Mouse (Mus musculus) heart, embryonic 11.5 days (tissue): ENCODE results near the gene Nin. TPM values are rescaled to one million over a fixed set of nuclear protein-coding genes. Genes with fewer than 3 reads are reported as not detected.
A peak's percentile ranks its signal among the peaks of the same experiment; 100 is the strongest.

ENCODE experiments used
- ATAC-seq: fragments of 200-750 bp; cut with Nextera tagmentation; replicated peaks from 2 replicates; pipeline ENCODE4 v1.8.0; 2017; ENCODE audit warnings: moderate library complexity; ENCODE audit not compliant: insufficient number of reproducible peaks, low FRiP score, low TSS enrichment
- H3K27ac ChIP-seq: fragments of 300-500 bp; sonication (generic); 2 replicates; pipeline ENCODE4 v1.5.1; 2014; ENCODE audit warnings: mild to moderate bottlenecking, low read depth, low read length
- H3K27me3 ChIP-seq: fragments of 300-500 bp; sonication (generic); 2 replicates; pipeline ENCODE4 v1.6.1; 2014; ENCODE audit warnings: mild to moderate bottlenecking, low read length, mixed read lengths; ENCODE audit not compliant: control insufficient read depth, insufficient read depth
- H3K36me3 ChIP-seq: fragments of 300-500 bp; sonication (generic); 2 replicates; pipeline ENCODE4 v1.6.1; 2014; ENCODE audit warnings: mild to moderate bottlenecking, low read length, moderate library complexity, mixed read lengths; ENCODE audit not compliant: control insufficient read depth, insufficient read depth
- H3K4me1 ChIP-seq: fragments of 300-500 bp; sonication (generic); 2 replicates; pipeline ENCODE4 v1.6.1; 2014; ENCODE audit warnings: low read length; ENCODE audit not compliant: control insufficient read depth, insufficient read depth
- H3K4me2 ChIP-seq: fragments of 300-500 bp; sonication (generic); 2 replicates; pipeline ENCODE4 v1.6.1; 2014; ENCODE audit warnings: mild to moderate bottlenecking, moderate library complexity
- H3K4me3 ChIP-seq: fragments of 300-500 bp; sonication (generic); 2 replicates; pipeline ENCODE4 v1.5.1; 2014; ENCODE audit warnings: low read depth, low read length
- H3K9ac ChIP-seq: fragments of 300-500 bp; sonication (generic); 2 replicates; pipeline ENCODE4 v1.6.1; 2014; ENCODE audit warnings: mild to moderate bottlenecking, low read depth, low read length, moderate library complexity
- H3K9me3 ChIP-seq: fragments of 300-500 bp; sonication (generic); replicated peaks from 2 replicates; pipeline ENCODE4 v1.6.1; 2016; ENCODE audit warnings: low read length; ENCODE audit not compliant: control insufficient read depth
- WGBS: fragments of 180-500 bp; shearing (Covaris S2); extraction: QIAGEN DNeasy Blood & Tissue Kit; methylation state at CpG from one replicate; pipeline ENCODE4 v1.1.7; 2014; ENCODE audit not compliant: insufficient replicate concordance; 5-methylcytosine and 5-hydroxymethylcytosine counted together
- polyA plus RNA-seq: library from polyadenylated mRNA; unstranded; fragments of >200 nt; fragmentation: Nextera tagmentation; extraction: Ambion mirVana; gene quantifications from 2 replicates; pipeline ENCODE4 v1.2.1, GENCODE M21; 2014

The Nin gene
- polyA plus RNA-seq, 1 experiment from 2014 or later = 9.1 TPM

GRCm38 (mm10) chr12:70010356-70010755, 103.2 kb downstream of the Nin start:
- Histone ChIP-seq H3K27ac (no peak overlapping the region), H3K27me3 (no peaks in the 10 kb centered on the region), H3K4me3 (no peak overlapping the region), H3K36me3 (peaks cover 5% of the 10 kb centered on the region; the same call in 1 of the 2 replicates), H3K9ac (no peak overlapping the region), H3K4me1 (no peaks in the 10 kb centered on the region), H3K4me2 (no peak overlapping the region), H3K9me3 (no peaks in the 10 kb centered on the region)
- WGBS = 85% methylated on average over 4 of the region's 4 CpGs
- ATAC-seq = no peak

- H3K36me3 ChIP-seq = no peaks in the 10 kb centered on the region
- H3K4me3 ChIP-seq = no peak overlapping the region
- no peaks in the 10 kb centered on the region for H3K9me3 ChIP-seq
- no peak for ATAC-seq
- H3K27me3 ChIP-seq = no peaks in the 10 kb centered on the region
- no peak overlapping the region for H3K27ac ChIP-seq
- no peak overlapping the region for H3K4me2 ChIP-seq
- H3K9ac ChIP-seq = no peak overlapping the region
- no peaks in the 10 kb centered on the region for H3K4me1 ChIP-seq
- 72% methylated on average over 4 of the region's 4 CpGs for WGBS
These were observed 108.4 kb downstream of the Nin start for GRCm38 (mm10) chr12:70005103-70005502.

GRCm38 (mm10) chr12:69998186-69998983, 115.1 kb downstream of the Nin start:
- WGBS = 66% methylated on average over 13 of the region's 13 CpGs
- no peaks in the 10 kb centered on the region for H3K4me1 ChIP-seq
- H3K4me3 ChIP-seq = no peak overlapping the region
- H3K36me3 ChIP-seq = no peaks in the 10 kb centered on the region
- no peak overlapping the region for H3K27ac ChIP-seq
- H3K27me3 ChIP-seq = no peaks in the 10 kb centered on the region
- H3K4me2 ChIP-seq = no peak overlapping the region
- no peak overlapping the region for H3K9ac ChIP-seq
- no peaks in the 10 kb centered on the region for H3K9me3 ChIP-seq
- ATAC-seq = no peak

- 79% methylated on average over 3 of the region's 3 CpGs for WGBS
- no peaks in the 10 kb centered on the region for H3K4me1 ChIP-seq
- no peaks in the 10 kb centered on the region for H3K27me3 ChIP-seq
- no peak overlapping the region for H3K4me2 ChIP-seq
- H3K4me3 ChIP-seq = no peak overlapping the region
- no peak overlapping the region for H3K9ac ChIP-seq
- H3K36me3 ChIP-seq = no peaks in the 10 kb centered on the region
- no peak for ATAC-seq
- H3K9me3 ChIP-seq = no peaks in the 10 kb centered on the region
- H3K27ac ChIP-seq = no peak overlapping the region
These were observed 118.1 kb downstream of the Nin start for GRCm38 (mm10) chr12:69995382-69995781.

- Histone ChIP-seq H3K36me3 (peaks cover 12% of the 10 kb centered on the region), H3K27me3 (no peaks in the 10 kb centered on the region), H3K4me1 (peaks cover 4% of the 10 kb centered on the region; the same call in 1 of the 2 replicates), H3K4me2 (peak within 1 kb of the TSS; percentile 70), H3K9me3 (no peaks in the 10 kb centered on the region), H3K27ac (peak within 1 kb of the TSS; percentile 94), H3K4me3 (peak within 1 kb of the TSS; percentile 94), H3K9ac (peak within 1 kb of the TSS; percentile 97)
- ATAC-seq = peak; percentile 95
- WGBS = under 1% methylated on average over 92 of the region's 102 CpGs
These were observed 126.6 kb downstream of the Nin start, which contains the start of gene Sav1 for GRCm38 (mm10) chr12:69986786-69987497. Gene Sav1 (minus strand): TSS chr12:69987002.

- Histone ChIP-seq H3K27me3 (no peaks in the 10 kb centered on the region), H3K9me3 (no peaks in the 10 kb centered on the region), H3K4me1 (peaks cover 4% of the 10 kb centered on the region; the same call in 1 of the 2 replicates), H3K9ac (peak overlapping the region; percentile 97), H3K36me3 (peaks cover 12% of the 10 kb centered on the region), H3K27ac (peak overlapping the region; percentile 94), H3K4me2 (peak overlapping the region; percentile 70), H3K4me3 (peak overlapping the region; percentile 94)
- ATAC-seq = 0 out of 2 replicates have a peak, but pooled peaks have one; percentile 53
- under 1% methylated on average over 35 of the region's 36 CpGs for WGBS
These were observed 127.2 kb downstream of the Nin start for GRCm38 (mm10) chr12:69986241-69986762.

- H3K4me3 ChIP-seq = peak overlapping the region; percentile 94
- no peaks in the 10 kb centered on the region for H3K27me3 ChIP-seq
- H3K27ac ChIP-seq = no peak overlapping the region
- H3K4me2 ChIP-seq = peak overlapping the region; percentile 70
- 49% methylated on average over 4 of the region's 4 CpGs for WGBS
- no peak for ATAC-seq
- peaks cover 12% of the 10 kb centered on the region for H3K36me3 ChIP-seq
- H3K9me3 ChIP-seq = no peaks in the 10 kb centered on the region
- H3K4me1 ChIP-seq = peaks cover 4% of the 10 kb centered on the region; the same call in 1 of the 2 replicates
- H3K9ac ChIP-seq = peak overlapping the region; percentile 97
These were observed 128.0 kb downstream of the Nin start for GRCm38 (mm10) chr12:69985546-69985945.

GRCm38 (mm10) chr12:69982874-69983273, 130.6 kb downstream of the Nin start:
- H3K36me3 ChIP-seq = peaks cover 12% of the 10 kb centered on the region

More at GRCm38 (mm10) chr12:69982874-69983273, 130.6 kb downstream of the Nin start:
- no peaks in the 10 kb centered on the region for H3K9me3 ChIP-seq
- no peak overlapping the region for H3K4me3 ChIP-seq
- no peak overlapping the region for H3K27ac ChIP-seq
- no peak overlapping the region for H3K9ac ChIP-seq
- H3K27me3 ChIP-seq = no peaks in the 10 kb centered on the region
- no peak overlapping the region for H3K4me2 ChIP-seq
- 78% methylated on average over 5 of the region's 5 CpGs for WGBS
- no peak for ATAC-seq
- H3K4me1 ChIP-seq = peaks cover 4% of the 10 kb centered on the region; the same call in 1 of the 2 replicates
